Mouse (Mus musculus) midbrain, embryonic 16.5 days (tissue): ENCODE measurements around the gene Nudt13. TPM values are rescaled to one million over a fixed set of nuclear protein-coding genes. Genes with fewer than 3 reads are reported as not detected.
A peak's percentile ranks its signal among the peaks of the same experiment; 100 is the strongest.

Source experiments
- ATAC-seq: fragments of 200-750 bp; cut with Nextera tagmentation; 2 replicates; pipeline ENCODE4 v1.8.0; 2017; ENCODE audit warnings: moderate TSS enrichment
- H3K27ac ChIP-seq: fragments of 300-500 bp; sonication (generic); 2 replicates; pipeline ENCODE4 v1.5.1; 2014; ENCODE audit warnings: mild to moderate bottlenecking, low read length, mixed read lengths
- H3K27me3 ChIP-seq: fragments of 300-500 bp; sonication (generic); 2 replicates; pipeline ENCODE4 v1.6.1; 2014; ENCODE audit warnings: low read depth, low read length, mixed read lengths; ENCODE audit not compliant: control insufficient read depth, insufficient read depth
- H3K36me3 ChIP-seq: fragments of 300-500 bp; sonication (generic); 2 replicates; pipeline ENCODE4 v1.6.1; 2014; ENCODE audit warnings: mild to moderate bottlenecking, low read length, moderate library complexity, mixed read lengths; ENCODE audit not compliant: control insufficient read depth, insufficient read depth
- H3K4me1 ChIP-seq: fragments of 300-500 bp; sonication (generic); 2 replicates; pipeline ENCODE4 v1.6.1; 2014; ENCODE audit warnings: mild to moderate bottlenecking, low read length, mixed read lengths; ENCODE audit not compliant: control insufficient read depth, insufficient read depth
- H3K4me2 ChIP-seq: fragments of 300-500 bp; sonication (generic); 2 replicates; pipeline ENCODE4 v1.6.1; 2014; ENCODE audit warnings: mild to moderate bottlenecking, low read length, mixed read lengths
- H3K4me3 ChIP-seq: fragments of 300-500 bp; sonication (generic); 2 replicates; pipeline ENCODE4 v1.5.1; 2014; ENCODE audit warnings: low read depth, mild to moderate bottlenecking, low read length, moderate library complexity, mixed read lengths
- H3K9ac ChIP-seq: fragments of 300-500 bp; sonication (generic); 2 replicates; pipeline ENCODE4 v1.6.1; 2014; ENCODE audit warnings: low read depth, low read length, mixed read lengths
- H3K9me3 ChIP-seq: fragments of 300-500 bp; sonication (generic); replicated peaks from 2 replicates; pipeline ENCODE4 v1.6.1; 2014; ENCODE audit warnings: mild to moderate bottlenecking, low read length, mixed read lengths; ENCODE audit not compliant: control insufficient read depth, poor library complexity, severe bottlenecking
- WGBS: fragments of 180-500 bp; shearing (Covaris S2); extraction: QIAGEN DNeasy Blood & Tissue Kit; methylation state at CpG from one replicate; pipeline ENCODE4 v1.1.7; 2014; 5-methylcytosine and 5-hydroxymethylcytosine counted together
- polyA plus RNA-seq: library from polyadenylated mRNA; unstranded; fragments of >200 nt; fragmentation: Nextera tagmentation; extraction: Ambion mirVana; gene quantifications from 2 replicates; pipeline ENCODE4 v1.2.1, GENCODE M21; 2015

Gene Nudt13
- polyA plus RNA-seq: 13.9 and 16.3 TPM in 2 replicates

DNA sequence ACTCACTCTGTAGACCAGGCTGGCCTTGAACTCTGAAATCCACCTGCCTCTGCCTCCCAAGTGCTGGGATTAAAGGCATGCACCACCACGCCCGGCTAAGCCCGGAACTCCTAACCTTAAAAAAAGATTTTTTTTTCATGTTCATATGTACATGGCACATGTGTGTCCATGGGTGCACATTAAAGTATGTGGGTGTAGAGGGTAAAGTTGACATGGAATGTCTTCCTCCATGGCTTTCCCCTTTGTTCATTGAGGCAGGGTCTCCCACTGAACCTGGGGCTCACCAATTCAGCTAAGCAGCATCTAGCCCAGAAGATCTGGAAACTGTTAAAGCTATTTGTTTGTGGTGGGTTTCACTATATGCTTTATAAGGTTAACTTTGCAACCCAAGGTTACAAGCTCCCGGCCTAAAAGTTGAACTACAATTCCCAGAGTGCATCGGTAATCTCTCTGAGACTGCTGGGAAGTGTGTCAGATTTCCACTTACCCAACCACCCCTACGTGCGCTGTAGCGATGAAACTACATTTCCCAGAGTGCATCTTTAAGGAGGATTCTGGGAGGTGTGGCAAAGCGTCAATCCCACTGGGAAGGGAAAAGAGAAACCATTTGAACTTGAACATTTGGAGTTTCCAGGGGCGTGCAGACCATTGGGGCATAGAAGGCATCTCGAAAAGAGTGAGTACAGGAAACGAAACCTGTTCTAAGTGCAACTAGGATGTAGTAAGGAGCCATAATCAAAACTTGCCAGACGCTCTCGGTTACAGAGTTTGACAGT lies at the start of gene Nudt13:
Nudt13 (plus strand) TSS at position 581 of the 776 bp plus-strand sequence.
- no peak within 1 kb of the TSS for H3K27ac ChIP-seq
- ATAC-seq: peak; percentile 98

DNA sequence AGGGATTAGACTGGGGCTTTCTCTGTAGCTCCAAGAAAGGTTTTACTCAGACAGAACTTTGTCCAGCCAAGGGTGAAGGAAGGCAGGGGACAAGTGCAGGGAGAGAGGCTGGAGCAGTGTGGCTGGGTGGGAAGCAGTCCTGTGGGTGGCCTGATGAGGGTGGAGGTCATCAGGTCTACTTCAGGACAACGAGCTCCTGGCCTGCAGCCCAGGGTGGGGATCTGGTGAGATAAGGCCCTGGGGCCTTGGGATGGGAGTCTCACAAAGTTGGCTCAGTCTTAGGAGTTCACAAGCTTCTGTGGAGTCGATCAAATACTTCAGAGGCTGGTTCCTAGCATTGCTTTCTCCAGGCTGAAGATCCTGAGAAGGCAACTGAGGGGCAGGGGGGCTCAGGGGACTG lies 49.2 kb upstream of the Nudt13 start:
- H3K9me3 ChIP-seq: no peaks in the 10 kb centered on the region
- H3K4me3 ChIP-seq: no peak overlapping the region
- no peak overlapping the region for H3K27ac ChIP-seq
- WGBS: 68% methylated on average over 2 of the region's 2 CpGs
- no peak for ATAC-seq
- no peaks in the 10 kb centered on the region for H3K27me3 ChIP-seq
- no peak overlapping the region for H3K4me2 ChIP-seq
- H3K36me3 ChIP-seq: no peaks in the 10 kb centered on the region
- H3K9ac ChIP-seq: no peak overlapping the region
- H3K4me1 ChIP-seq: peaks cover 3% of the 10 kb centered on the region; the same call in 1 of the 2 replicates

More for the DNA sequence above, at the start of gene Nudt13:
- Histone ChIP-seq H3K9ac (peak within 1 kb of the TSS; percentile 54; the same call in 1 of the 2 replicates), H3K27me3 (no peaks in the 10 kb centered on the region), H3K4me1 (peaks cover 6% of the 10 kb centered on the region), H3K36me3 (no peaks in the 10 kb centered on the region), H3K4me2 (peak within 1 kb of the TSS; percentile 72), H3K4me3 (peak within 1 kb of the TSS; percentile 59), H3K9me3 (no peaks in the 10 kb centered on the region)
- WGBS: 23% methylated on average over 14 of the region's 14 CpGs

DNA sequence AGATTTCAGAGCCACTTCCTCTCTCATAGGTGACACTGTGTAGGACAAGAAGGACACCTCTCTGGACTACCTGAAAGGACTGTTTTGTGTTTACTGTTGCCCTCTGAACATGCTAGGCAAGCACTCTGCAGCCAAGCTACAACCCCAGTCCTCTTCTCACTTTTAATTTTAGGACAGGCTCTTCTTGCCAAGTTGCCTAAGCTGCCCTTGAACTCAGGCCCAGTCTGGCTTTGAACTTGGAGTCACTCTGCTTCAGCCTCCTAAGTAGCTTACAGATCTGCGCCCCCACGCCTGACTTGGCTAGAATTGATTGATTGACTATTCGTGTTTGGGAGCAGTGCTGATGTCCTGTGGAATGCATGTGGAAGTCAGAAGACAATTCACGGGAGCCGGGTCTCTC lies 48.6 kb upstream of the Nudt13 start:
- no peak for ATAC-seq
- H3K4me1 ChIP-seq: peaks cover 3% of the 10 kb centered on the region; the same call in 1 of the 2 replicates
- no peak overlapping the region for H3K27ac ChIP-seq
- H3K4me2 ChIP-seq: no peak overlapping the region
- no peak overlapping the region for H3K4me3 ChIP-seq
- 84% methylated on average over 5 of the region's 5 CpGs for WGBS
- H3K27me3 ChIP-seq: no peaks in the 10 kb centered on the region
- no peak overlapping the region for H3K9ac ChIP-seq
- H3K36me3 ChIP-seq: no peaks in the 10 kb centered on the region
- H3K9me3 ChIP-seq: no peaks in the 10 kb centered on the region

DNA sequence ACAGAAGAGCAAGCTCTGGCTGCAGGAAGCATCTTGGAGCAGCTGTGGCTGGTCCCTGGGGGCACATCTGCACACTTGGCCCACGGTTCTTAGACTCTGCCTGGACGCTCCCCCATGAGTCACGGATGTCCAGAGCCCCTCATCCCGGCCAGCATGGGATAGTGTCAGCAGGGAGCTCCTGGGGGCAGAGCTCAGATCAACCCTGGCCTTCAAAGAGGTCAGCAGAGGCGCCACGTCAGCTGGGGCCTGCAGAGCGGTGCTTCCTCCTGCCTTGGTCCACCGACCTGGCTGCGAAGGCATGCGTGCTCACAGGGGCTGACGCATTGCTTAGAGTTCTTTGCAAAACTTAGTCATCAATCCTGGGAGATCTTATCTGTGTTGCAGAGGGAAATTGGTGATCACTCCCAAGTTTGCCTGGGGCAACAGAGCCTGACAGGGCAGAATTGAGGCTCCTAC lies 47.7 kb upstream of the Nudt13 start:
- WGBS: 69% methylated on average over 11 of the region's 11 CpGs
- Histone ChIP-seq H3K4me2 (no peak overlapping the region), H3K9me3 (no peaks in the 10 kb centered on the region), H3K27ac (no peak overlapping the region), H3K9ac (no peak overlapping the region), H3K36me3 (no peaks in the 10 kb centered on the region), H3K4me3 (no peak overlapping the region), H3K27me3 (no peaks in the 10 kb centered on the region), H3K4me1 (peaks cover 3% of the 10 kb centered on the region; the same call in 1 of the 2 replicates)
- no peak for ATAC-seq

DNA sequence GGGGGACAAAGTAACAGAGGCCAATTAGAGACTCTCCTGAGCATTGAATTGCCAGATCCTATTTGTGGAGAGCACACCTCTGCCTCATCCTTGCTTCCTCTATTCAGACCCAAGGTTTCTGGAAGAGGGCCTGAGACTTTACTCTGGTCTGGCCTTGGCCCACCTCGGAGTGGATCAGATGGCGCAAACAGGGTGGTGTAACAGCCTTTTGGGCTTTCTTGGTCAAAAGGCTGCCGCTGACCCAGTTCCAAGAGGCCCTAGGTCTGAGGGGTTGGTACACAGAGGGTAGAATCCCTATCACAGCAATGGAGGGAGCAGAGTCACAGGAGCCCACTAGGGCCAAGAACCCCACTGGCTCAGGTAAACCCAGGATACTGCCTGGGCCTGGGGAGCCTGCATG lies 46.5 kb upstream of the Nudt13 start:
- H3K27ac ChIP-seq: no peak overlapping the region

DNA sequence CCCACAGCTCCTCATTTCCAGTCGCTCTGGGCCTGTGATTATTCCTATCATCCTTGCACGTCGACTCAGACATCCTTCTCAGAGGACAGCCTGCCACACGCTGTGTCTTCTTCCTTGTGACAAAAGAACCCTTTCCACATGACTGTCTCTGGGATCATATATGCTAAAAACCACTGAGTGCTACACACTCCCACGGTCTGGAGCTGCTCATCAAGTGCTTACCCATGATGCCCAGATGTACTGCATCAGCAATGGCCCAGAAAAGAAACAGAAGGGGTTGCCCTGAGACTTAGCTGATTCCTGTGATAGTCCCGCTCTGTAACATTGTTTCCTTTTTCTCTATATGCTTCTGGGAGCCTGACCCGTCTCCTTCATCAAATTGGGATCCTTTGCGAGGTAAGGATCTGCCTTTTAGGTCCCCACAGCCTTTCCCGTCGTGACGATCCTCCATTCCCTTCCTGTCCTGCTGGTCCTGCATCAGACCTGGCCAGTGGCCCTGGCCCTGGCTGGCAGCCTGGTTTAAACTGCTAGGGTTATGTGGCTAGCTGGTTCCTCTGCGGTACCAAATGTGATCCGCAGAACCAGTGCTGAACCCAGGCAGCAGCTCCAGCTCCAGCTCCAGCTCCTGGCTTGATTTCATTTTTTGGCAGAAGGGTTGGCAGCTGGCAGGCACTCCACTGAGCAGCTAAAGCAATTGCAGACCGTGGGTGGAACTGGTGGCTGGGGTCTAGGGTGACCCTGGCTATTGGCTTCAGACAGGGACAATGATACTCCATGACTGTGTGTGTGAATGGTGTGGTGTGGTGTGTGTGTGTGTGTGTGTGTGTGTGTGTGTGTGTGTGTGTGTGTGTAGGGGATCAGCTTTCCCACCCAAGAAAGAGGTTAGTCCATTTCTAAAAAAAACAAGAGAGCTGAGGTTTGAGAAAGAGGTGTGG lies 44.0 kb upstream of the Nudt13 start:
- no peak overlapping the region for H3K4me2 ChIP-seq
- H3K27ac ChIP-seq: no peak overlapping the region
- ATAC-seq: no peak
- H3K9me3 ChIP-seq: no peaks in the 10 kb centered on the region
- H3K9ac ChIP-seq: no peak overlapping the region
- no peaks in the 10 kb centered on the region for H3K27me3 ChIP-seq
- H3K4me1 ChIP-seq: peaks cover 3% of the 10 kb centered on the region; the same call in 1 of the 2 replicates
- 51% methylated on average over 14 of the region's 14 CpGs for WGBS
- no peak overlapping the region for H3K4me3 ChIP-seq
- no peaks in the 10 kb centered on the region for H3K36me3 ChIP-seq

More for the DNA sequence above, 46.5 kb upstream of the Nudt13 start:
- peaks cover 3% of the 10 kb centered on the region; the same call in 1 of the 2 replicates for H3K4me1 ChIP-seq
- H3K4me2 ChIP-seq: no peak overlapping the region
- no peak for ATAC-seq
- 96% methylated on average over 3 of the region's 3 CpGs for WGBS
- H3K27me3 ChIP-seq: no peaks in the 10 kb centered on the region
- H3K9ac ChIP-seq: no peak overlapping the region
- H3K9me3 ChIP-seq: no peaks in the 10 kb centered on the region
- no peaks in the 10 kb centered on the region for H3K36me3 ChIP-seq
- no peak overlapping the region for H3K4me3 ChIP-seq

DNA sequence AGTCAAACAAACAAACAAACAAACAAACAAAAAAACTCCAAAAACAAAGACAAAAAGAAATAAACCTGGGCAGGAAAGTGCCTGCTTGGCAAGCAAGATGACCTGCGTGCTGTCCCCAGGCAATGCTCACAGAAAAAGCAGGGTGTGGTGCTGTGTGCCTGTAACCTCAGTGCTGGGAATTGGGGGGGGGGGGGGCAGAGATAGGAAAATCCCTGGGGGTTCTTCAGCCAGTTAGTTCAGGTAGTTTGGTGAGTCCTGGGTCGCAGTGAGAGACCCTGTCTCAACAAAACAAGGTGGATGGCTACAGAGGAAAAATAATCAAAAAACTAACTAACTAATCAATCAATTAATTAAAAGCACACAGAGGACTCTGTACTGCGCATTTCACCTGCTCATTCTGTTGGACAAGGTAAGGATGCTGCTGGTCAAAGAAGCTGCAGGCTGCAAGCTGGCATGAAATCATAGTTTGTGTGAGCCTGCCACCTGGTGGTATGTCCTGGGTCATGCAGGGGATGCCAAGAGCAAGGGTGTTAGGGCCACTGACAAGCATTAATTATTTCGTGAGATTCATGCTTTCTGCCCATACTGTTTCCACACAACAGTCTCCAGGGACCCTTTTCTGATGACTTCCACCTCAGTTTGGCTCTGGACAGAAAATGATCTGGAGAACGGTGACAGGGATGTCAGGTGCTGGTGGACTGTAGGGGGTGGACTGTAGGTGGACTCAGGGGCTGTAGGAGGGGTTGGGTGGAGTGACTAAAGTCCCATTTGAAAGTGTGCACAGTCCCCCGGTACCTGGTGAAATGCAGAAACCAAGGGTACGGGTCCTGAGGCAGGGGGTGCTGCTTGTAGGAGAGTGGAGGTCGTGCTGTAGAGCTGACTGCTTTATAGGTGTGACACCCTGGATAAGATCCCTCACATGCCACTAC lies 36.0 kb upstream of the Nudt13 start:
- no peaks in the 10 kb centered on the region for H3K27me3 ChIP-seq
- no peak overlapping the region for H3K4me2 ChIP-seq
- H3K9ac ChIP-seq: no peak overlapping the region
- H3K36me3 ChIP-seq: no peaks in the 10 kb centered on the region
- no peaks in the 10 kb centered on the region for H3K4me1 ChIP-seq
- WGBS: 54% methylated on average over 8 of the region's 8 CpGs
- ATAC-seq: peak; percentile 88
- no peak overlapping the region for H3K4me3 ChIP-seq
- no peak overlapping the region for H3K27ac ChIP-seq
- H3K9me3 ChIP-seq: no peaks in the 10 kb centered on the region

DNA sequence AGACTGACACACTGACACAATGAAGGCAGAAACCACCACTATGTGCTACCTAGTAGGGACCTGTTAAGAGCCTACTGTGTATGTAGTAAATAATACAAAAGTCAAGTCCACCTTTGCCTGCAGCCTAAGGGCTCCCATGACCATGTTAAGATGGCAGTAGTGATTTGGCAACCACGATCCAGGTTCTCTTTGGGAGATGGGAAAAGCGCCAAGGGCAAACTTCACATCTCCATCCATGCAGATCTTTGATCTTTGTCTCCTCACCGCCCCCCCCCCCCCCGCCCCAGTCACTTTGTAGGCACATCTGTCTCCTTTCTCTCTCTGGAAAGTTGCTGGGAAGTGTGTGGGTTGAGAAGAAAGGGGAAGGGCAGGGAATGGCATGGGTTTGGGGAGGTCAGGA lies 32.2 kb upstream of the Nudt13 start:
- H3K9ac ChIP-seq: no peak overlapping the region
- H3K4me2 ChIP-seq: no peak overlapping the region
- WGBS: 76% methylated on average over 4 of the region's 4 CpGs
- no peaks in the 10 kb centered on the region for H3K9me3 ChIP-seq
- H3K27me3 ChIP-seq: no peaks in the 10 kb centered on the region
- no peaks in the 10 kb centered on the region for H3K4me1 ChIP-seq
- H3K4me3 ChIP-seq: no peak overlapping the region
- ATAC-seq: no peak
- no peak overlapping the region for H3K27ac ChIP-seq
- no peaks in the 10 kb centered on the region for H3K36me3 ChIP-seq
